Mouse (Mus musculus) heart, postnatal 0 days (tissue): ENCODE measurements around the gene Syn3.

Source experiments
- CTCF ChIP-seq: IDR thresholded peaks from 2 replicates; pipeline ENCODE4 v1.5.1; 2016; ENCODE audit warnings: antibody characterized with exemption, control low read depth, low read depth
- EP300 ChIP-seq: IDR thresholded peaks from 2 replicates; pipeline ENCODE4 v1.6.1; 2016; ENCODE audit warnings: antibody characterized with exemption, low read depth

DNA sequence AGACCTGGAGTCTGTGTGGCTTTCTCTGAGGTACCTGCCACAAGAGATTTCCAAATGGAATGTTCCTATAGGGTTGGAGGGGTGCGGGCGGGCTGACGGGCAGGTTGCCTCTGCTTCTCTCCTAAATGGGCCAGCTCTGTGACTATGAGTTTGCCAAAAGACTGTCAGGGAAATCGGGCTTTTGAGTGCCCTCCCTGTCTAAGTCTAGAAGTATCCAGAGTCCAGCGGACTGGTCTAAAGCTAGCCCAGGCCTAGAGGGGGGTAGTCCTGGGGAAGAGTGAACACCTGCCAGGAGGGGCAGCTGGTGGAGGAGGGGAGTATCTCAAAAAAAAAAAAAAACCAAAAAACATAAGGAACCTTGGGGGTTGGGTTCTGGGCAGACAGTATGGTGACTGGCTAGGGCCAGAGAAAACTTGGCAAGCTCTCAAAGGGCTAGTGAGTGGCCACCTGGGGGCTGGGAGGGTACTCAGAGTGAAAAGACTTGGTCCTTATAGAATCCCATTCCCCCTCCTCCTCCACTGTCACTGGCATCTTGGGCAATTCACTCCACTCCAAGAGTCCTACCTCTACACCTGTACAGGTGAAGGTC lies 180.1 kb downstream of the Syn3 start:
- TF ChIP-seq CTCF, result no peak
- no peak for TF ChIP-seq EP300
